Mouse (Mus musculus) midbrain, postnatal 0 days (tissue): ENCODE data around the gene Tnfaip6. TPM values are rescaled to one million over a fixed set of nuclear protein-coding genes. Genes with fewer than 3 reads are reported as not detected.
"Not testable (repeated sequence)": the region's sequence is repeated elsewhere in the genome, so short reads cannot be mapped to it uniquely, and the experiment has no call there.

Source experiments
- ATAC-seq: fragments of 200-750 bp; cut with Nextera tagmentation; 2 replicates; pipeline ENCODE4 v1.8.0; 2017; ENCODE audit warnings: moderate number of reproducible peaks, mild to moderate bottlenecking, moderate TSS enrichment, moderate library complexity; ENCODE audit not compliant: low FRiP score
- DNase-seq: peaks from one replicate; pipeline ENCODE4 v3.0.0-alpha.2; 2015; ENCODE audit warnings: low spot score
- H3K27ac ChIP-seq: fragments of 300-500 bp; sonication (generic); 2 replicates; pipeline ENCODE4 v1.5.1; 2014; ENCODE audit warnings: low read depth, mild to moderate bottlenecking, low read length, mixed read lengths
- H3K27me3 ChIP-seq: fragments of 300-500 bp; sonication (generic); 2 replicates; pipeline ENCODE4 v1.6.1; 2014; ENCODE audit warnings: low read length, control low read depth, mixed read lengths; ENCODE audit not compliant: insufficient read depth
- H3K36me3 ChIP-seq: fragments of 300-500 bp; sonication (generic); 2 replicates; pipeline ENCODE4 v1.6.1; 2014; ENCODE audit warnings: low read length, control low read depth, mixed read lengths; ENCODE audit not compliant: insufficient read depth
- H3K4me1 ChIP-seq: fragments of 300-500 bp; sonication (generic); 2 replicates; pipeline ENCODE4 v1.6.1; 2014; ENCODE audit warnings: mild to moderate bottlenecking, control low read depth, antibody characterized with exemption, low read length, mixed read lengths; ENCODE audit not compliant: insufficient read depth
- H3K4me2 ChIP-seq: fragments of 300-500 bp; sonication (generic); 2 replicates; pipeline ENCODE4 v1.6.1; 2014; ENCODE audit warnings: low read depth, mild to moderate bottlenecking, low read length, mixed read lengths; ENCODE audit not compliant: poor library complexity, severe bottlenecking
- H3K4me3 ChIP-seq: fragments of 300-500 bp; sonication (generic); 2 replicates; pipeline ENCODE4 v1.5.1; 2014; ENCODE audit warnings: low read depth, mild to moderate bottlenecking, low read length, moderate library complexity
- H3K9ac ChIP-seq: fragments of 300-500 bp; sonication (generic); replicated peaks from 2 replicates; pipeline ENCODE4 v1.6.1; 2014; ENCODE audit warnings: mild to moderate bottlenecking, low read length, moderate library complexity, mixed read lengths; ENCODE audit not compliant: poor library complexity, severe bottlenecking
- H3K9me3 ChIP-seq: fragments of 300-500 bp; sonication (generic); 2 replicates; pipeline ENCODE4 v1.6.1; 2016; ENCODE audit warnings: low read length, control low read depth
- CTCF ChIP-seq: IDR thresholded peaks from 2 replicates; pipeline ENCODE4 v1.5.1; 2016; ENCODE audit warnings: antibody characterized with exemption, mild to moderate bottlenecking
- WGBS: fragments of 180-500 bp; shearing (Covaris S2); extraction: QIAGEN DNeasy Blood & Tissue Kit; methylation state at CpG from one replicate; pipeline ENCODE4 v1.1.7; 2014; 5-methylcytosine and 5-hydroxymethylcytosine counted together
- polyA plus RNA-seq: library from polyadenylated mRNA; unstranded; fragments of >200 nt; fragmentation: Nextera tagmentation; extraction: Ambion mirVana; gene quantifications from 2 replicates; pipeline ENCODE4 v1.2.1, GENCODE M21; 2015
- total RNA-seq: library from RNA; depleted of rRNA; stranded (reverse); fragments of >200 nt; gene quantifications from 2 replicates; pipeline ENCODE4 v1.2.3, GENCODE M21; 2014; rRNA removed

Gene Tnfaip6
- total RNA-seq (1.6 and 2.0 TPM in 2 replicates), polyA plus RNA-seq (3.1 and 3.2 TPM in 2 replicates)

DNA sequence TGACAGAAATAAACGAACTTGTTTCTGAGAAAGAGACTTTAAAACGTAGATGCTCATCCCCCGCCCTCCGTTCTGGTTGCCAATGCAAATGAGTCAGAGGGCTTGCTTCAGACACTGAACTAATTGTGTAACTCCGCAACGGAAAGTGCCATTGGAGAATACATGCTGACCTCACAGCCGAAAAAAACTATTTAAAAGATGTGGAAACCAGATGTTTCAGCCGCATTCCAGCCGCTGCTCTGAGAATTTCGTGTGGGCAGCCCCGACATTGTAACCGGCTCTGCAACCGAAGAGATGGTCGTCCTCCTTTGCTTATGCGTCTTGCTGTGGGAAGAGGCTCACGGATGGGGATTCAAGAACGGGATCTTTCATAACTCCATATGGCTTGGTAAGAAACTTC is at the start of gene Tnfaip6:
Gene Tnfaip6, plus strand, starts transcription at position 128 of the 400 bp plus-strand sequence.
- DNase-seq (peak; percentile 70), ATAC-seq (no peak)
- Histone ChIP-seq H3K9ac (no peak within 1 kb of the TSS), H3K27me3 (no peaks in the 10 kb centered on the region), H3K9me3 (no peaks in the 10 kb centered on the region), H3K4me2 (peak within 1 kb of the TSS; percentile 55), H3K36me3 (no peaks in the 10 kb centered on the region), H3K4me1 (no peaks in the 10 kb centered on the region), H3K27ac (no peak within 1 kb of the TSS), H3K4me3 (peak within 1 kb of the TSS; percentile 31)
- under 1% methylated on average over 17 of the region's 17 CpGs for WGBS
- TF ChIP-seq CTCF = no peak

- no peak for DNase-seq
- H3K4me3 ChIP-seq = no peak overlapping the region
- H3K4me2 ChIP-seq = no peak overlapping the region
- no peaks in the 10 kb centered on the region for H3K27me3 ChIP-seq
- no peak overlapping the region for H3K27ac ChIP-seq
- H3K9me3 ChIP-seq = no peaks in the 10 kb centered on the region
- no peaks in the 10 kb centered on the region for H3K36me3 ChIP-seq
- no peak for ATAC-seq
- H3K9ac ChIP-seq = no peak overlapping the region
- no peaks in the 10 kb centered on the region for H3K4me1 ChIP-seq
- TF ChIP-seq CTCF = no peak
- 78% methylated on average over 2 of the region's 2 CpGs for WGBS
These were observed 48.2 kb upstream of the Tnfaip6 start for GRCm38 (mm10) chr2:51989559-51989958.

DNA sequence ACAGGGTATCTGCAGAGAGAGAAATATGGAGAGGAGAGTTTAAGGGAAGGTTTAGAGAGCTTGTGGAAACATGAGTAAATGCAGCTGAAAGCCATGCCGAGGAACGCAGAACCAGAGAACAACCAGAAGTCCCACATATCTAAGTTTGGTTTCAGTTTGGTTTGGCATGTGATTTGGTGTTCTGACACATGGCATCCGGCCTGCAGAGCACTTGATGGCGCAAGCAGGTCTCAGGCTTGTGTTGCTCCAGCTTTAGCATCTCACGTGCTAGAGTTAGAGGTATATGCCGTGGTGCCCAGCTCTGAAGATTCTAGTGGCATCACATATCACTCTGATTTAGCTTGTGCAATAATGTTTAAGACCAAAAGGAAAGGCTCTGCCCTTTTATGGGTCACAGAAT is 46.4 kb upstream of the Tnfaip6 start:
- Histone ChIP-seq H3K4me2 (no peak overlapping the region), H3K4me3 (no peak overlapping the region), H3K9me3 (no peaks in the 10 kb centered on the region), H3K4me1 (no peaks in the 10 kb centered on the region), H3K36me3 (no peaks in the 10 kb centered on the region), H3K27me3 (no peaks in the 10 kb centered on the region), H3K9ac (no peak overlapping the region), H3K27ac (no peak overlapping the region)
- no peak for ATAC-seq
- 92% methylated on average over 6 of the region's 6 CpGs for WGBS
- no peak for TF ChIP-seq CTCF
- no peak for DNase-seq

- DNase-seq = no peak
- Histone ChIP-seq H3K9me3 (no peaks in the 10 kb centered on the region), H3K4me2 (no peak overlapping the region), H3K4me1 (no peaks in the 10 kb centered on the region), H3K27me3 (no peaks in the 10 kb centered on the region), H3K4me3 (no peak overlapping the region), H3K27ac (no peak overlapping the region), H3K36me3 (no peaks in the 10 kb centered on the region), H3K9ac (no peak overlapping the region)
- no peak for TF ChIP-seq CTCF
- no peak for ATAC-seq
- 54% methylated on average over 7 of the region's 7 CpGs for WGBS
These were observed 37.8 kb upstream of the Tnfaip6 start for GRCm38 (mm10) chr2:51999996-52000395.

DNA sequence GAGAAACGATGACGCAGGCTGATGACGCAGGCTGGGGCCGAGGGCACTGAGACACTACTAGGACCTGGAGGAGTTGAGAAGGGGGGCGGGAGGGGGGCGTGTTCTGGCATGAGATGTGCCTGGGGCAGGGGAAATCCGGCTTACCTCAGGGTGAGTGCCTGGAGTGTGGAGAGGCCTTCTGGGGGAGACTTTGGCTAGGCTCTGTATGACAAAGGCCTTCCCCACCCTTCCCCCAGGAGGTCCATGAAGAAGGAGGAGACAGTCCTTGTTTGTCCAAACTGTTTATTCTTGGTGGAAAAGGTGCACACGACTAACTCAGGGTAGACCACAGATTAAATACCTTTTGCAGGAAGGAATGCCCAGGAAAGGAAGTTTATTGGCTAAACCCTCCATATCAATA is 36.3 kb upstream of the Tnfaip6 start:
- Histone ChIP-seq H3K9me3 (no peaks in the 10 kb centered on the region), H3K27ac (no peak overlapping the region), H3K4me1 (no peaks in the 10 kb centered on the region), H3K4me3 (no peak overlapping the region), H3K36me3 (no peaks in the 10 kb centered on the region), H3K9ac (no peak overlapping the region), H3K4me2 (no peak overlapping the region), H3K27me3 (no peaks in the 10 kb centered on the region)
- no peak for TF ChIP-seq CTCF
- WGBS = 87% methylated on average over 8 of the region's 8 CpGs
- DNase-seq = no peak
- no peak for ATAC-seq

DNA sequence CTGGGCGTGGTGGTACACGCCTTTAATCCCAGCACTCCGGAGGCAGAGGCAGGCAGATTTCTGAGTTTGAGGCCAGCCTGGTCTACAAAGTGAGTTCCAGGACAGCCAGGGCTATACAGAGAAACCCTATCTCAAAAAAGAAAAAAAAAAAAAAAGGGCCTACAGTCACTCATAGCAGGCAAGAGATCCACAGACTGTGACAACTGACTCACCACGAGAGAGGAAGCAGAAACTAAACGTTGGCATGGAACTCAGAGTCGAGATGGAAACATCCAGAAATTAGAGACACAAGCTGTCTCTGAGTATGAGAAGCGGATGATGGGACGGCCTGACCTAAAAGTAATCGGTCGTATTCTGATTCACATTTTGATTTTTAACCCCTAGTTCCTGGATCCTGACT is 35.5 kb upstream of the Tnfaip6 start:
- ATAC-seq, H3K4me3 ChIP-seq, H3K9ac ChIP-seq, H3K27ac ChIP-seq, H3K9me3 ChIP-seq, DNase-seq, H3K4me2 ChIP-seq, H3K36me3 ChIP-seq, H3K27me3 ChIP-seq, H3K4me1 ChIP-seq: not testable (repeated sequence)
- whole genome bisulfite sequencing = 91% methylated on average over 10 of the region's 10 CpGs
